Mouse (Mus musculus) MEL (cell line): ENCODE measurements around the gene Gtf2h2.

Experiments
- CTCF ChIP-seq, 3 experiments: IDR thresholded peaks in 2 of 3; conservative IDR thresholded peaks in 1 of 3; 2 replicates each; pipeline ENCODE4 v1.5.1; 2011 to 2012; ENCODE audit warnings: low read length in 3 of 3, low read depth in 2 of 3, mild to moderate bottlenecking in 2 of 3, improper control_type of control experiment in 1 of 3, inconsistent platforms in 1 of 3, mixed read lengths in 1 of 3, moderate library complexity in 1 of 3; ENCODE audit not compliant: control insufficient read depth in 1 of 3, insufficient read depth in 1 of 3, poor library complexity in 1 of 3, severe bottlenecking in 1 of 3
- EP300 ChIP-seq, 2 experiments: IDR thresholded peaks; 2 replicates each; pipeline ENCODE4 v1.6.1; 2011; ENCODE audit warnings: improper control_type of control experiment in 2 of 2, low read length in 2 of 2, low read depth in 1 of 2, mild to moderate bottlenecking in 1 of 2
- MAX ChIP-seq: IDR thresholded peaks from 2 replicates; pipeline ENCODE4 v1.6.1; 2011; ENCODE audit warnings: low read length, improper control_type of control experiment
- MXI1 ChIP-seq: IDR thresholded peaks from 2 replicates; pipeline ENCODE4 v1.6.1; 2011; ENCODE audit warnings: mild to moderate bottlenecking, low read depth, low read length, improper control_type of control experiment
- POLR2AphosphoS2 ChIP-seq: IDR thresholded peaks from 2 replicates; pipeline ENCODE4 v1.6.1; 2011; ENCODE audit warnings: low read length, improper control_type of control experiment
- SIN3A ChIP-seq: IDR thresholded peaks from 2 replicates; pipeline ENCODE4 v1.6.1; 2012; ENCODE audit warnings: low read length, improper control_type of control experiment, inconsistent platforms
- TAL1 ChIP-seq: IDR thresholded peaks from 2 replicates; pipeline ENCODE4 v1.6.1; 2012; ENCODE audit warnings: mild to moderate bottlenecking, inconsistent platforms, low read length, moderate library complexity, mixed read lengths
- USF1 ChIP-seq: IDR thresholded peaks from 2 replicates; pipeline ENCODE4 v1.6.1; 2014; ENCODE audit warnings: low read depth, mild to moderate bottlenecking, inconsistent platforms, low read length, improper control_type of control experiment, moderate library complexity
- ZC3H11A ChIP-seq: IDR thresholded peaks from 2 replicates; pipeline ENCODE4 v1.6.1; 2012; ENCODE audit warnings: low read depth, mild to moderate bottlenecking, inconsistent platforms, low read length, improper control_type of control experiment
- ZMIZ1 ChIP-seq: IDR thresholded peaks from 2 replicates; pipeline ENCODE4 v1.6.1; 2012; ENCODE audit warnings: low read depth, mild to moderate bottlenecking, inconsistent platforms, low read length, improper control_type of control experiment, moderate library complexity
- ZNF384 ChIP-seq: IDR thresholded peaks from 2 replicates; pipeline ENCODE4 v1.6.1; 2012; ENCODE audit warnings: low read depth, mild to moderate bottlenecking, inconsistent platforms, low read length, improper control_type of control experiment

DNA sequence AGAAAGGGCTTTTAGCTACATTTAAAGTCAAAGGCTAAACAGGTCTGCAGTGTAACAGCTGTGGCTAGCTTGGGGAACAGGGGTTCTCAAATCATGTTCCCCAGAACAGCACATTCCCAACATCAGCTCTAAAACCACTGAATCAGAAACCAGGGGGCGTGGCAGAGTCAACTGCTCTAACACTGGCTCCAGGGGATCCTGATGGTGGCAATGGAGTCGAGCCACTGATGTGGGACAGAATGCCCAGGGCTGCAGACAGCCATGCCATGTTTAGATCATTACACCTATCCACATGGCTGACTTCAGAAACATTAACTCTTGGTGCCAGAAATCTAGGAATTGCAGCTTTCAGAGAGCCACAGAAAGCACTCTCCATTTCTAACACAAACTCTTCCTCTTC is 26.8 kb upstream of the Gtf2h2 start:
- no peak for TF ChIP-seq ZMIZ1
- no peak for TF ChIP-seq USF1
- no peak for TF ChIP-seq MAX
- TF ChIP-seq CTCF (IDR thresholded peaks at IDR 0.05 in 2 of 3, conservative IDR thresholded peaks at IDR 0.05 in 1 of 3; ENCODE audit: control insufficient read depth in 1 of 3, insufficient read depth in 1 of 3, low read depth in 2 of 3, low read length in 3 of 3, poor library complexity in 1 of 3, severe bottlenecking in 1 of 3) = no peak
- TF ChIP-seq TAL1 = no peak
- TF ChIP-seq POLR2AphosphoS2 = no peak
- TF ChIP-seq MXI1 = no peak
- TF ChIP-seq ZC3H11A = no peak
- no peak for TF ChIP-seq ZNF384
- TF ChIP-seq SIN3A = no peak
- TF ChIP-seq EP300 (IDR thresholded peaks at IDR 0.05; ENCODE audit: low read depth in 1 of 2, low read length in 2 of 2) = no peak
